Mouse (Mus musculus) ES-Bruce4 (cell line): ENCODE measurements around the gene Cwc27.

Experiments
- CTCF ChIP-seq: IDR thresholded peaks from one replicate; pipeline ENCODE4 v1.8.1; 2011; ENCODE audit warnings: low read depth, low read length
- EP300 ChIP-seq: IDR thresholded peaks from 2 replicates; pipeline ENCODE4 v1.6.1; 2011; ENCODE audit warnings: low read depth, low read length; ENCODE audit not compliant: insufficient read depth

DNA sequence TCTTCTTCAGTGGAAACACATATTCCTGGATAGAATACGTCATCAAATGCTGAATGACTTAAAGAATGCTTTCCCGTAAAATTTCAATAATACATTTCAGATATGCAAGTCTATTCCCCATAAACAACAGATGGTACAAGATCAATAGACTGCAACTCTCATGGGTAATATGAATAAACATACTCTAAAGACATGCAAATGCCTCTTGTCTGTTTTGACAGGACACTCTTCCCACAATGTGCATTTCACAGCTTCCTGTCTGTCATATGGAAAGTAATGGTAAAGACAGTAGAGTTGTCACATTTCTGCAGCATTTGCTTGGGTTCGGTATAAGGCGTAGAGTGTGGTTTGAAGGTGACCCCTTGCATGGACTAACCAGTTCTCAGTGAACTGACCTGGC is 29.7 kb downstream of the Cwc27 start:
- TF ChIP-seq EP300, result no peak
- no peak for TF ChIP-seq CTCF
